Mouse (Mus musculus): ENCODE results near the gene Olfr651. TPM values are rescaled to one million over a fixed set of nuclear protein-coding genes. Genes with fewer than 3 reads are reported as not detected.

The Olfr651 gene
- not detected for total RNA-seq (2023)

GRCm38 (mm10) chr7:104549833-104550232 lies at the start of gene Olfr651:
Gene Olfr651 (plus strand): TSS chr7:104550133.

GRCm38 (mm10) chr7:104507421-104508065 lies 42.4 kb upstream of the Olfr651 start, which contains the start of gene Trim30d:
Gene Trim30d (minus strand): TSS chr7:104507849.

GRCm38 (mm10) chr7:104560601-104561000 lies 10.7 kb downstream of the Olfr651 start, which contains the start of gene Olfr652:
Gene Olfr652 (plus strand): TSS chr7:104560901.

GRCm38 (mm10) chr7:104577014-104577413 lies 27.1 kb downstream of the Olfr651 start, which contains the start of gene Olfr653:
Gene Olfr653 (plus strand): TSS chr7:104577314.

GRCm38 (mm10) chr7:104586725-104587124 lies 36.8 kb downstream of the Olfr651 start, which contains the start of gene Olfr654:
Gene Olfr654 (plus strand): TSS chr7:104587025.

GRCm38 (mm10) chr7:104601679-104602078 lies 51.7 kb downstream of the Olfr651 start, which contains the start of gene Olfr655:
Gene Olfr655 (minus strand): TSS chr7:104601779.

Other genes with a start within 250 kb of the Olfr651 start
- 10 to 100 TPM; 47.0 to 57.4 TPM for gene Trim12a, start 234.7 kb upstream of the Olfr651 start, total RNA-seq (2023)
- under 1 TPM; 0.68 to 0.79 TPM for gene Trim34b, start 220.7 kb upstream of the Olfr651 start, total RNA-seq (2023)
- 10 to 100 TPM; 26.0 to 29.6 TPM for gene Trim12c, start 196.8 kb upstream of the Olfr651 start, total RNA-seq (2023)
- gene Trim30b, start 180.2 kb upstream of the Olfr651 start, total RNA-seq (2023) = 10 to 100 TPM; 50.6 to 69.0 TPM
- under 1 TPM; 0.33 to 0.86 TPM for gene Trim30c, start 149.3 kb upstream of the Olfr651 start, total RNA-seq (2023)
- gene Trim30a, start 84.9 kb upstream of the Olfr651 start, total RNA-seq (2023) = 10 to 100 TPM; 40.5 to 56.3 TPM
- 10 to 100 TPM in 1 of 2 experiments, 1 to 10 TPM in 1; 8.4 to 13.4 TPM for gene Trim30d, start 42.3 kb upstream of the Olfr651 start, total RNA-seq (2023)
- gene Olfr652, start 10.8 kb downstream of the Olfr651 start, total RNA-seq (2023) = not detected
- gene Olfr653, start 27.2 kb downstream of the Olfr651 start, total RNA-seq (2023) = not detected
- not detected for gene Olfr654, start 36.9 kb downstream of the Olfr651 start, total RNA-seq (2023)
- not detected for gene Olfr655, start 51.6 kb downstream of the Olfr651 start, total RNA-seq (2023)
- gene Olfr656, start 63.8 kb downstream of the Olfr651 start, total RNA-seq (2023) = not detected
- not detected for gene Olfr657, start 74.7 kb downstream of the Olfr651 start, total RNA-seq (2023)
- gene Olfr658, start 97.2 kb downstream of the Olfr651 start, total RNA-seq (2023) = not detected
- gene Olfr659, start 116.6 kb downstream of the Olfr651 start, total RNA-seq (2023) = not detected
- not detected for gene Olfr661, start 136.4 kb downstream of the Olfr651 start, total RNA-seq (2023)
- not detected for gene Usp17le, start 227.3 kb downstream of the Olfr651 start, total RNA-seq (2023)

All from neutrophil, adult 83 days (primary cell).